ENCODE assay signal across 8 mouse cellular contexts in genomic region chr12:82122450-82123249, GRCm38 (mm10). TPM values are rescaled to one million over a fixed set of nuclear protein-coding genes. Genes with fewer than 3 reads are reported as not detected.
DNase-seq lines count a peak whose midpoint lies in the region; ATAC-seq lines count a peak whose summit lies in the region.

No protein-coding gene starts in this region.

- no peak for ATAC-seq in hindbrain, embryonic 15.5 days (ENCODE audit: low FRiP score, low read depth)
- ATAC-seq in limb, embryonic 13.5 days (ENCODE audit: low FRiP score, low read depth): no peak

- WGBS in hindbrain, embryonic 15.5 days: 37% methylated on average over 22 of the region's 22 CpGs
- 9% methylated on average over 22 of the region's 22 CpGs for WGBS in limb, embryonic 13.5 days

- H3K27ac ChIP-seq in hindbrain, embryonic 15.5 days (replicated peaks): no peak overlapping the region
- H3K27ac ChIP-seq in limb, embryonic 13.5 days: no peak overlapping the region

- no peaks in the 10 kb centered on the region for H3K4me1 ChIP-seq in hindbrain, embryonic 15.5 days (replicated peaks)
- peaks cover 14% of the 10 kb centered on the region; the same call in 1 of the 2 replicates for H3K4me1 ChIP-seq in limb, embryonic 13.5 days

- H3K9me3 ChIP-seq in hindbrain, embryonic 15.5 days: no peaks in the 10 kb centered on the region
- no peaks in the 10 kb centered on the region for H3K9me3 ChIP-seq in limb, embryonic 13.5 days

- H3K9ac ChIP-seq in hindbrain, embryonic 15.5 days: no peak overlapping the region
- H3K9ac ChIP-seq in limb, embryonic 13.5 days: 0 out of 2 replicates have a peak overlapping the region, but pooled peaks have one; percentile 25

- H3K4me2 ChIP-seq in hindbrain, embryonic 15.5 days: 0 out of 2 replicates have a peak overlapping the region, but pooled peaks have one; percentile 24
- peak overlapping the region; percentile 49 for H3K4me2 ChIP-seq in limb, embryonic 13.5 days (replicated peaks)

- no peaks in the 10 kb centered on the region for H3K36me3 ChIP-seq in hindbrain, embryonic 15.5 days
- H3K36me3 ChIP-seq in limb, embryonic 13.5 days: no peaks in the 10 kb centered on the region

- no peak overlapping the region for H3K4me3 ChIP-seq in hindbrain, embryonic 15.5 days
- H3K4me3 ChIP-seq in limb, embryonic 13.5 days: 0 out of 2 replicates have a peak overlapping the region, but pooled peaks have one; percentile 10

- DNase-seq in 3T3-L1 (ENCODE audit: low read depth, low spot score): peak; percentile 77
- peak; percentile 59 for DNase-seq in NIH3T3 (ENCODE audit: low read depth)
- peak; percentile 54 to 61 for DNase-seq in gastrocnemius, adult 8-10 months (ENCODE audit: low spot score in 2 of 2)
- DNase-seq in naive thymus-derived CD4-positive, alpha-beta T cell, adult 2 months (ENCODE audit: low read depth): peak; percentile 43
- no peak for DNase-seq in spleen, postnatal 10 days (ENCODE audit: low spot score in 2 of 2)
- DNase-seq in natural killer cell, adult 2 months (ENCODE audit: low spot score in 2 of 2): no peak

- no peaks in the 10 kb centered on the region for H3K27me3 ChIP-seq in hindbrain, embryonic 15.5 days
- H3K27me3 ChIP-seq in limb, embryonic 13.5 days: 0 out of 2 replicates have a peak, but pooled peaks cover 3% of the 10 kb centered on the region

RNA-seq across cellular contexts. Expression of gene Sipa1l1, which starts 46.5 kb away (rescaled TPM):
- total RNA-seq in gastrocnemius, adult 8-10 months (2022): 1 to 10 TPM; 6.1 to 9.7 (median 7.3) TPM
- 12.2 and 14.1 TPM in 2 replicates for polyA plus RNA-seq in hindbrain, embryonic 15.5 days (2015; fragmentation: Nextera tagmentation; extraction: Ambion mirVana)
- 34.3 and 34.5 TPM in 2 replicates for polyA plus RNA-seq in limb, embryonic 13.5 days (2015; fragmentation: Nextera tagmentation; extraction: Ambion mirVana)

Comparison
In these comparisons a context has a peak if more than half of its experiments do, and no peak if none do; other contexts are left out.
1. DNase-seq: peak in 3T3-L1 (single experiment), NIH3T3 (single experiment), gastrocnemius, adult 8-10 months (2 of 2) and naive thymus-derived CD4-positive, alpha-beta T cell, adult 2 months (single experiment); none in spleen, postnatal 10 days (0 of 2) and natural killer cell, adult 2 months (0 of 2).